Mouse (Mus musculus): ENCODE data around the gene Lsp1.

Lsp1 gene

DNA sequence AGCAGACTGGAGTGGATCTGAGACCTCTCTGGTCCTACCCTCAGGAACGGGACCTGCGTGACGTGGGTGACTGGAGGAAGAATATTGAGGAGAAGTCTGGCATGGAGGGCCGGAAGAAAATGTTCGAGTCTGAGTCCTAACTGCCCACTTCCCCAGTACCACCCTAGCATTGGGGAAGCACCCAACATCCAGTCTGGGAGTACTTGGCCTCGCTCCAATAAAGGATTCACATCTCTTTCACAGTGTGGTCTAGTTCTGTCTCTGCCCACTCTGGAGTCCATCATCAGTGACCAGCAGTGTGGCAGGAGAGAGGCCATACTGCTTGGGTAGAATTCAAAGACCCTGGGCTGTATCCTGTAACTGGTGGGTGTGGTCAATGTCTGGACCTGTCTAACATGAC, 16.4 kb upstream of the Lsp1 start:
- no peak for DNase-seq (ENCODE audit: low spot score)

DNA sequence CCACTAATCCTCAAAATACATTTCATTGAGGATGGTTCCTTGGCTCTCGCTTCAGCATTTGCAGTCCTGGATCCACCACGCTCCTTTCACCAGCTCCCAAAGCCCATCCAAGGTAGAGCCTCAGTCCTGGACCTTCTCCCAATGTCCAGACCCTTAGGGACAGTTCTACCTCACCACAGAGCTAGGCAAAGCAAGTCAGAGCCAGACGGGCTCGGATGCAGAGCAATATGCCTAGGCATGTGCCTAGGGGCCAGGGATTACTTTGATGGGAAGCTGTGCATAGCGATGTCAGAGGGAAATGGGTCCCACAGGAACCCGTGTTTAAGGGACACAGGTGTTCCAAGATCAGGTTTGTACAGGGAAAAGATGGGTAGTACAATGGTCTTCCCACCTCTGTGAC, 15.3 kb upstream of the Lsp1 start:
- DNase-seq (ENCODE audit: low spot score) = no peak

- DNase-seq (ENCODE audit: low spot score) = no peak
Measured at GRCm38 (mm10) chr7:142446264-142446663, 14.3 kb upstream of the Lsp1 start.

GRCm38 (mm10) chr7:142449038-142449617, 11.5 kb upstream of the Lsp1 start:
- DNase-seq (ENCODE audit: low spot score) = no peak

- peak; percentile 36 for DNase-seq (ENCODE audit: low spot score)
Measured at GRCm38 (mm10) chr7:142454706-142455105, 5.9 kb upstream of the Lsp1 start.

GRCm38 (mm10) chr7:142455251-142455650, 5.4 kb upstream of the Lsp1 start:
- DNase-seq (ENCODE audit: low spot score) = no peak

DNA sequence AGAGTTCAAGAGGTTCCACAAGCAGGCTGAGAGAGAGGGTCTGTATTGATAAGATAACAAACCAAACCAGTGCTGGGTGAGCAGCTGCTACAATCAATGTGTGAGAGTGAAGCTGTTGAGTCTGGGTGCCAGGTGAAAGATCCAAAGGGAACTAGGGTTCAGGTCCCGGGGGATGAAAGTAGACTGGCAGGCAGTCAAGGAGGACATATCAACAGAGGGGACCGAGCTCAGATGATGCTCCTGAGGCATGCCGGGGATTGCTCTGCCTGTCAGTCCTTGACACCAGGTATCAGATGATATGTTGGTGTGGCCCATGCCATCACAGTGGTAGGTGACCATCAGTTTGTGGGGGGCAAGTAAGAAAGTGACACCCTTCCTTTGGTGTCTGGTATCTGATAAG, 3.8 kb upstream of the Lsp1 start:
- no peak for DNase-seq (ENCODE audit: low spot score)

DNA sequence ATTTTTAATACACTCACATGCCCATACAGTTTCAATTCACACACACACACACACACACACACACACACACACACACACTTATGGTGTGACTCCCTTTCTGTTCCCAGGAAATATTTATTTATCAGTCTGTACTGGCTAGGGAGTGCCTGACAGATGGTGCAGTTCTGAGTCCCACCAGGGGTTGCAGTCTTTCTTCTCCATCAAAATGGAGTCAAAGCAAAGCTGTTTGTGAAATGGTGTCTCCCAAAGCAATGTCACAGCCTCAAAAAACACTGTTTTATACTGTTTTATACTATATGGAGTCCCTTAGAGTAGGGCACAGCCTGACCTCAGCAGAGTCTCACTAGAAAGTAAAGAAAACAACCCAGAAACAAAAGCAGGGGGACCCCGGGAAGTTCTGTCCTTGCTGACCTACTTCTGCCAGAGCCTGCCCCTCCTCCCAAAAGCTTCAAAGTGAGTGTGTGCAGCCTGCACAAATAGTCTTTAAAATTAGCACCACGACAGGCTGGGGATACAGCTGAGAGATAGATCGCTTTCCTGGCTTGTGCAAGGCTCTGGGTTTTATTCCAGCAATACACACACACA, 3.3 kb upstream of the Lsp1 start:
- peak; percentile 55 for DNase-seq (ENCODE audit: low spot score)

DNA sequence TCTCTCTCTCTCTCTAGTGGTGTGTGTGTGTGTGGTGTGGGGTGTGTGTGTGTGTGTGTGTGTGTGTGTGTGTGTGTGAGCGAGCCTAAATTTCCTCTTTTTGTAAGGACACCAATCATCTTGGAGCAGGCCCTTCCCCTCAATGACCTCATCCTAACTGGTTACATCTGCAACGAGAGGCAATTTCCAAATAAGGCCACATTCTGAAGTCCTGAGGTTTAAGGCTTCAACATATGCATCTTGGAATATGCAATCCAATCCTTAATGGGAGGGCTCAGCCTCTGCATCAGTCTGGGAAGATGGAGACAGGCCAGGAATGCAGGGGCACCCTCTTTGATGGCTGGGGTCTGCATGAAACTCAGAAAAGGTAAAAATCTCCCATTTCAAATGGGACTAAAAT, 2.6 kb upstream of the Lsp1 start:
- DNase-seq (ENCODE audit: low spot score) = peak; percentile 79

GRCm38 (mm10) chr7:142458676-142459298, 1.8 kb upstream of the Lsp1 start:
- no peak for DNase-seq (ENCODE audit: low spot score)

- DNase-seq (ENCODE audit: low spot score) = no peak
Measured at GRCm38 (mm10) chr7:142459299-142459691, 1.3 kb upstream of the Lsp1 start.

- no peak for DNase-seq (ENCODE audit: low spot score)
Measured at GRCm38 (mm10) chr7:142461446-142461845, 837 bp downstream of the Lsp1 start.

DNA sequence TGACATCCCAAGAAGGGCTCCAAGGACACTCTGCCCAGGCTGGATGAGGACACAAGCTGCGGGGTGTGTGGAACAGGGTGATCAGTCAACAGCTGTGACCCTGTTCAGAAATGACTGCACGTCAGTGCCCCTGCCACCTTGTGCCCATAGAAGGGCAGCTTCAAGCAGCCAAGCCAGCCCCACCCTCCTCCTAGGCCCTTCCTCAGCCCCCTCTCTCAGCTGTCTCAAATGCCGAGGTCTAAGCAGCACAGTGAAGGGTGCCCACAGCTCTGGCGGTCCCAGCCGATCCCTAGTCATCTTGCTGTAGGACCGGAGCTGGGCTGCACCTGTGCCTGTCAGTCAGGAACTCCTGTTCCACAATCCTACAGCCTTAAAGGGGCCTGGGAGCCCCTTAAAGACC, 1.6 kb downstream of the Lsp1 start:
- no peak for DNase-seq (ENCODE audit: low spot score)

- DNase-seq (ENCODE audit: low spot score) = no peak
Measured at GRCm38 (mm10) chr7:142462594-142463078, 2.0 kb downstream of the Lsp1 start.

DNA sequence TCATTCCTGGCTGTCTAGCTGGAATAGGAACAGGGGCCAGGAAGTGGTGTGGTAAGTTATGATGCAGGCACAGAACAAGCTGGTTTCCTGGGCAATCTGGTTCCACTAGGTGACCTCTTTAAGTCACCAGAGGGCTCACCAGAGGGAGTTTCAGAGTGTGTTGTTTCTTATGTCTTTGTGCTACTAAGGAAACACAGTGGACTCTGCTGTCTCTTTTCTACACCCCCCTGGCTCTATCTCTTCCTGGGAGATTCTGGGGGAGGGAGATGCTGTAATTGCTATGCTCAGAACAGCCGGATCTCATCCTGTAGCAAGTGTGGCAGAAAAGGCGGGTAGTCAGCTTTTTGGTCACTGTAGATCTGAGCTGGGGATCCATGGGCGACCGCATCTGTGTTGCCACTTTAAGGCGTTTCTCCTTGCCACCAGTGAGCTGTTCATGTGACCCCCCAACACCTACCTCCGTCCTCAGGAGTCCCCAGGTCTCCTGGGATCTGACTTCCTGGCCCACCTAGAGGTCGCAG, 9.6 kb downstream of the Lsp1 start:
- DNase-seq (ENCODE audit: low spot score) = no peak

- DNase-seq (ENCODE audit: low spot score) = peak; percentile 82
Measured at GRCm38 (mm10) chr7:142470808-142471413, 10.3 kb downstream of the Lsp1 start.

DNA sequence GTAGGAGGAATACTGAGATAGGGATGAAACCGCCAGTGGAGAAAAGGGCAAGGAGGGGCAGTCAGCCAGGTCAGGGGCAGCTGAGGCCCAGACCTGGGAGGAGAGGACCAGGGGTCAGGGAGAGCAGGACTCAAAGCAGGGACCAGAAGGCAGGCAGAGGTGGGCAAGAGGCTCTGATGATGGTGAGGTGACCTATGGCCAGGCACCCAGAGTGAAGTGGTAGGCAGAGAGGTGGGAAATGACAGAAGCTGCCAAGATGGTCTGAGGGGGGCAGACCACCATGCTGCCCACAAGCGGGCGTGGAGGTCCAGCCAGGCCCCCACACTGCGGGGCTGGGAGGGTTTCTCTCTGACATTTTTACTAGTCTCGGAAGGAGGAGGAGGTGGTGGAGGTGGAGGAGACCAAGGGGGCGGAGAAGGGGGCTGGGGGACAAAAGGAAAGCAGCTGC, 10.8 kb downstream of the Lsp1 start:
- DNase-seq (ENCODE audit: low spot score) = peak; percentile 42

DNA sequence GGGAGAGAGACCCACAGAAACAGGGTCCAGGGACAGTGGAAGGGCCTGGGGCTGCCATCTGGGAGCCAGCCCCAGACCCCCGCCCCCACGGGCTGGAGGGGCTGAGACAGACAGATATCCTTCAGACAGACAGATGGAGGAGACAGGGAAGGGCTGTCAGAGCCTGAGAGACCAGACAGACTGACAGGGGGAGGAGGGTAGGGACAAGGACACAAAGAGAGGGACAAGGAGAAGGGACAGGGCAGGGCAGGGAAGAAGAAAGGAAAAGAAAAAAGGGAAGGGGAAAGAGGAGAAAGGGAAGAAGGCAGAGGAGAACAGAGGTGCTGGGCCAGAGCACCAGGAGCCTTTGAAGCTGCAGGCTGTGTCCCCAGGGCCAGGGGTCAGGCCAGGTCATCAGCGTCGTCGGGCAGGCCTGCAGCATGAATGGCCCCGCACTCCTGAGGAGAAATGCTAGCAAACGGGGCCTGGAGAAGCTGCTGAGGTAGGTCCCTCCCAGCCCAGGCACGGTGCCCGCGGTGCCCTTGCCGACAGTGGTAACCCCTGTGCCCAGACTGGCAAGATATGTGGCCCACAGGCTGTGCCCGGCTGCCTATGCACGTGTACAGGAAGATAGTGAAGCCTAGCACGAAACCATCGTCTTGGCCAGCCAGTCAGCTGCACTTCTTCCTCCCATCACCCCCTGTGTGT, 11.4 kb downstream of the Lsp1 start:
- DNase-seq (ENCODE audit: low spot score) = peak; percentile 57

GRCm38 (mm10) chr7:142472936-142473335, 12.3 kb downstream of the Lsp1 start:
- DNase-seq (ENCODE audit: low spot score) = no peak

GRCm38 (mm10) chr7:142473476-142473875, 12.9 kb downstream of the Lsp1 start:
- DNase-seq (ENCODE audit: low spot score) = no peak

GRCm38 (mm10) chr7:142474799-142475198, 14.2 kb downstream of the Lsp1 start:
- DNase-seq (ENCODE audit: low spot score) = no peak

DNA sequence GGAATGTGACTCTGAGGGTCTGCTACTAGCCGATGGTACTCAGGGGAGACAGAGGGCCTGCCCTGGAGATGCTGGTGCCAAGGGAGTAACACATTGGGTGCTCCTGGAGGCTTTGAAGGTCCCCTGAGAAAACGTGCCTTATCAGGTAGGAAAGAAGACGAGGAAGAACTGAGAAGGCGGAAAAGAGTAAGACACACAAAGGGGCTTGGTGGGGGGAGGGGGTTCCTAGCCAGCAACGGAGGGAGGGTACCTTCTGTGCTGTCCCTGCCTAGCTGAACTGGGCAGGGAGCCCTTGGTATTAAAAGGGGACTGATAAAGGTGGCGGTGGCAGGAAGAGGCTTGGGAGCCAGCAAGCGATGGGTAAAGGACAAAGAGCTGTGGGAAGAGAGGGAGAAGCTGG, 15.0 kb downstream of the Lsp1 start:
- DNase-seq (ENCODE audit: low spot score) = no peak
